Mouse (Mus musculus): Measurements from ENCODE around the gene Tmem88.

Gene Tmem88

DNA sequence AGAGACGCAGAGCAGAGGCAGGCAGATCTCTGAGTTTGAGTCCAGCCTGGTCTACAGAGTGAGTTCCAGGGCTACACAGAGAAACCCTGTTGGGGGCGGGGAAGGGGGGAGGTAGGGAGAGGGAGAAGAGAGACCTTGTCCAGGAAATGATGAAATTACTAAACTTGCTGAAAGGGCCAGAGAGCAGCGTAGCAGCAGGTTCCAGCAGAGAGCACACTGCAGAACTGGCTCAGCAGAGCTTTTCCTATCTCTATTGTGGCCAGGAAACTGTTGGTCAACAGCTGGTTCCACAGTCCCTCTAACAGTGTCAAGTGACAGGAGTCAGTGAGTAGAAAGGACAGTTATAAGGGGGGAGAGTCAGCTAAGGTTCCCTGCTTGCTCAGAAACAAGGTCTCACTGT, 18.4 kb downstream of the Tmem88 start:
- no peak for DNase-seq

DNA sequence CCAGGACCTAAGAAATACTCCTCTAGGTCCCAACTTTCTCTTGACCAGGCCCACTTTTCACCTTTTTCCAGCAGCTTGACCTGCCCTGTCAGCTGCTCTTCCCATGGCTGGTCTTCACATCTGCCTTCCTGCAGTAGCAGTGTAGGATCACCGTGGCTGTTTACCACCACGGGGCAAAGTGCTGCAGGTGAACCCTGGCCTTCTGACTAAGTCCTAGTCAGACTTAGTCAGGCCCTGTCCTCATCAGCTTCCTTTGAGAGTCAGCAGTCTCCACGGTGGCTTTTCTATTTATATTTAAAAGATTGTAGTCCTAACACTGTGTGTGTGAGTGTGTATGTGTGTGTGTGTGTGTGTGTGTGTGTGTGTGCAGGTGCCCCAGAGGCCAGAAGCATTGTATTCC, 20.3 kb downstream of the Tmem88 start:
- DNase-seq, result no peak

DNA sequence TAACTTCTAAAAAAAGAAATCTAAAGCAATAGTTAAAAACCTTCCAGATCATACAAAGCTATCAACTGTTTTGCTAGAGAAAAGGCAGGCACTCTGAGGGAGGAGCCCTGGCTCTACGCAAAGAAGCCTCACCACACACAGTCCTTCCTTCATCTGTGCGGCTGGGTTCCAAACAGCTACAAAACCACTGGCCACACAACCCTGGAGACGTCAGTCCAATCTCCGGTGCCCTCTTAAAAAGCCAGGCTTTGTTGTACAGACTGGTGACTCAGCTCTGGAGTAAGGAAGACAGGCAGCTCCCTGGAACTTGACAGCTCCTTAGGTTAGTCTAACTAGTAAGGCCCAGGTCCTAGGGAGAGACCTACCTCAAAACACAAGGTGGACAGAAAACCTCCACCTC, 22.4 kb downstream of the Tmem88 start:
- DNase-seq, result no peak

DNA sequence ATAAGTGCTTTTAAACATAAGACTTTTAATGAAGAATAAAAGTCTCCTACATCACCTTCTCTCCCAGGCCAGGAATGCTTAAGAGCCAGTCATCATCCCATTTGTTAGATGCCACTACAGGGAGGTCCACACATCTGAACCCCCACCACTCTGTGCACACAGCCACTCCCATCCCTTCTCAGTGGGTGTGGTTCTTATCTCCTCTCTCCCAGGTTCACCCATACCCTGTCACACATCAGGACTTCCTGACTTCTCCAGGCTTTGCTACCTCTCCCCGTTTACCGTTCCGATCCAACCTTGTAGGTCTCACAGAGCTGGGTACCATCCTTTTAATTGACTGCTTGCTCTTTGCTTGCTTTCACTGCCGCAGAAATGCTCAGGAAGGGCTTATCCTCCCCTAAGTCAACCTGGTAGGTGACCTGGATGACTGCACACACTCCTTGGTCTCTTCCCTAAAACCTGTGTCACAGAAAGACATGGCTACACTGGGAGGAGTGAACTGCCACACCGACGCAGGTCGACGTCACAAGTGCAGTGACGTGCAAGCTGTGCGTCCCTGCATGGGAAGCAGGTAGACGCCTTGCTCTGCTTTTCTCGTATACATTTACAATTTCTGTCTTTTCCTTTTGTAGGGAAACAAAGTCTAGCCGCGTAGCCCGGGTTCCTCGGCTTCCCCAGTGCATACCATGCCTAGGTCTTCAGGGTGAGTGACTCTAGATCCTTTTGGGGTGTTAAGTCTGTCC, 24.6 kb downstream of the Tmem88 start:
- peak; percentile 80 for DNase-seq

DNA sequence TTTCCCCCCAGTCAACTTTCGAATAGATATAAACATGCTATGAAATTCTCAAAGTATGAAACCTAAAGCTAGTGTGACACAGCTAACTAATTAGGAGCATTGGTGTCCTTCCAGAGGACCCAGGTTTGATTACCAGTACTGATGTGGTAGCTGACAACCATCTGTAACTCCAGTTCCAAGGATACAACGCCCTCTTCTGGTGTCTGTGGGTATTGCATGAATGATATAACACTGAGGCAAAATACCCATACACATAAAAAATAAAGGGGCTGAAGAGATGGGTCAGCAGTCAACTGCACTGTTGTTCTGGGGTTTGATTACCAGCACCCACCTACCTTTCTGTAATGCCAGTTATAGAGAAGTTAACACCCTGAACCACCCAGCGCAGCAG, 25.3 kb downstream of the Tmem88 start:
- DNase-seq, result peak; percentile 49

GRCm38 (mm10) chr11:69372056-69372779, 25.8 kb downstream of the Tmem88 start:
- DNase-seq, result peak; percentile 54

DNA sequence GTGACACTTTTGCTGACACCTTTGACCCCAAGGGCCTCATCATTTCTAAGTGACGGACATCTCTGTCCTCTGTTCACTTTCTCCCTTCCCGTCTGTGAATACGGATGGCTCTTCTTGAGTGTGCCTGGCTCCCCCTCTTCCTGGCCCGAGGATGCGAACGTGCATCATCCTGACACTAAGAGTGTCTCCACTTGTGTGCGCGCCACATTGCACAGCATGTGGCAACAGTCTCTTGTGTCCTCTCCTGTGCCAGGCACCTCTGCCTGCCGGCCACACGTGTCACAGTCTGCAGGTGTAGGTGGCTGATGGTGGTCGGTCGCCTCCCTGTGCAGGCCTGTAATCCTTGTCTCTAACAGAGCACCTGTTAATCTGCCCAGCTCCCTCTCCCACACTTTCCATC, 26.4 kb downstream of the Tmem88 start:
- no peak for DNase-seq

- DNase-seq, result no peak
Measured at GRCm38 (mm10) chr11:69370817-69371215, 27.2 kb downstream of the Tmem88 start.

GRCm38 (mm10) chr11:69369990-69370816, 27.8 kb downstream of the Tmem88 start:
- DNase-seq, result no peak

DNA sequence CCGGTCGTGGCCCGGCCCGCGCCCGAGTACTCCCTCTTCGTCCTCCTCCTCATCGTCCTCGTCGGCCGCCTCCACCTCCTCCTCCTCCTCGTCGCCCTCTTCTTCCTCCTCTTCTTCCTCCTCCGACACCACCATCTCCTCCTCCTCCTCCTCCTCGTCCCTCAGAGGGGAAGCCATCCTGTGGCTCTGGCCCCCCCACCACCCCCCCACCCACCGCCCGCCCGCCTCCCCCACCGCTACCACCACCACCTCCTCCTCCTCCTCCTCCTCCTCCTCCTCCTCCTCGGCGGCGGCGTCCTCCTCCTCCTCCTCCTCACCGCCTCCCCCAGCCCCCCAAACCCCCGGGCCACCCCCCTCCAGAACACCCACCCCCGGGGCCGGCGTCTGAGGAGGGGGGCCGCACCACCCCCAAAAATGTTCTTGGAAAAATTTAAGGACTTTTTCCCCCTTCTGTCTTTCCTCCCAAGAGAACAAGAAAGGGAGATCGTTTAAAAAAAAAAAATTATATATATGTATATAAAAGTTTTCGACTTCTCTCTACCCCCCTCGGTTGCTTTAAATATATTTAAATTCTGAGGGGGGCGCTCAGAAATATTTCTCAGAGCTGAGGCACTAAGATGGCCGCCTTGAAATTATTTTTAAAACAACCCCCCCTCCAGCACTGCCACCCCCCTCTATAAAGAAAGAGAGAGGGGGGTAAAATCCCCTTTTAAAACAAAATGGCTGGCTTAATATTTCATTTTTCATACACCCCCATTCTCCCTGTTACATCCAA, 28.6 kb downstream of the Tmem88 start, which contains the start of gene Chd3:
Chd3 (minus strand) TSS at position 192 of the 775 bp plus-strand sequence.
- DNase-seq, result peak; percentile 29

- DNase-seq, result peak; percentile 58
Measured at GRCm38 (mm10) chr11:69368356-69369214, 29.4 kb downstream of the Tmem88 start.

DNA sequence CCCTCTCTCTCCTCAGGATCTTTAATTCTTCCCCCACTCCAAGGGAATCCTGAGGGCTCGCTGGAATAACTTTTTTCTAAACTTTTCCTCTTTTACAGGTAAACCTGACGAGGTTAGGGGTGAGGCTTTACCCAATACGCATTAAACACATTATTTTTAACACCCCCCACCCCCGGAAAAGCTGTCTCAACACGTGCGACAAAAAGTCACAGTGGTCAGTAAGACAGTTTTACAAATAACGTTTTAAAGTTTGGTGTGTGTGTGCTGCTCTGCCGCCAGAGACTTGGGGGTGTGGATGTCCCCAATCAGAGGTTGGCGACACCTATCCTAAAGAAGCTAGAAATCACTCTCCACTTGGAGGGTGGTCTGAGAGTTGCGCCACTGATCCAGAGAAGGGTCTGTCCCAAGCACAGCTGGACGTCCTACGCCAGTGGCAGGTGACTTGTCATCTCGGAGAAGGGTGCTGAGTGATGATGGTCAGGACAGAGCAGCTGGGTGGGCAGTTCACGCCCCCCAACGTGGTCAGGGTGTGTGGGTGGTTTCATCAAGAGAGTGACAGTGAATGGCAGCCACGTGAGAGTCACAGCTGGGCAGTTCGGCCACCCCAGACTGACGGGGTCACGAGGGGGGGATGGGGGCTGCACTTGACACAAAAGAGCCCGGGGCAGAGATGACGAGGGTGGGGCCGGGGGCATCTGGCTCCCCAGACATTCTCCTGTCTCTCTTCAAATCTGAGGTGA, 30.2 kb downstream of the Tmem88 start:
- peak; percentile 25 for DNase-seq

- no peak for DNase-seq
Measured at GRCm38 (mm10) chr11:69366855-69367615, 31.0 kb downstream of the Tmem88 start.

DNA sequence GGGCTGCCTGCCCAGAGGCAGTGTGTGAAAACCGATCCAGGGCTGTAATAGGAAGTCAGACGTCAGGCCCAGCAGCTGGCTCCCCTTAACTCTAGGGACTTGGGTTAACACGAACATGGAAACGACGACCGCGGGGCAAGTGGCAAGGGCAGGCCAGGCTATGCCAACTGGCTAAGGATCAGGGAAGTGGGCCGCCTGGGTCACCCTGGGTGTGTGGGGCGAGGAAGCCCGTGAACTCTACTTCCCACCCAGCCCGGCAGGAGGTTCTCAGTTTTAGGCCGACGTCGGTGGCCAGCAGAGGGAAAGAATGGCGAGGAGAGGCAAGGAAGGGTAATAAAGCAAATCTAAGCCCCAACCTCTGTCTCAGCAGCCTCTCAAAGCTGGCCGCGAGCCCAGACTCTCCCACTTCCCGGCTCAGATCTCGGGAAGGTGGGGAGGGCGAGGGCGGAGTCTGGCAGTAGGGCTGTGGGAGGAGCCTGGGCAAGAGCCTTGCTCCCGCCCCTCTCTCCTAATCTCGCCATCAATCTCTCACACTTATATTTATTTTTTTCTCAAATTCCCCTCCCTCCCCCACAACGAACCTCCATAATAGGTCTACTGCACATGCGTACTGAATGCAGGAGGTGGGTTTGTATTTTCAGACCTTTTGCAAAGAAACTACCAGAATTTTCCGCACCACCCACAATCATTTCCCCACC, 31.7 kb downstream of the Tmem88 start:
- DNase-seq, result peak; percentile 89

DNA sequence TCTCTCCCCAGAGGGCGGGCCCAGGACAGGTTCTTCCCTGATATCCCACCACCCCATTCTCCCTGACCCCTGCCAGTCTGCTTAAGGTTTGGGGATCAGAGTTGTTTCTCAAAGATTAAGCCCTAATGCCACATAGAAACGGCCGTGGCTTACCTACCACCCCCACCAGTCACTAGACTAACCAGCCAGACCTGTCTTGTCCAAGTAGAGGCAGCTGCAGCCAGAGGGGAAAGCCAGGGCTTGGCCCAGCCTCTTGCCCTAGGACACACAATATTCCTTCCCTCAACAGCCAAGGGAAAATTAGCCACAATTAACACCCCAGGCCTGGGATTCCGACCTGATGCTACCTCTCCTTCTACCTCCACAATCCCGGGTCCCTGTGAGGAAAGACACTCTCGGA, 32.3 kb downstream of the Tmem88 start:
- DNase-seq, result no peak

DNA sequence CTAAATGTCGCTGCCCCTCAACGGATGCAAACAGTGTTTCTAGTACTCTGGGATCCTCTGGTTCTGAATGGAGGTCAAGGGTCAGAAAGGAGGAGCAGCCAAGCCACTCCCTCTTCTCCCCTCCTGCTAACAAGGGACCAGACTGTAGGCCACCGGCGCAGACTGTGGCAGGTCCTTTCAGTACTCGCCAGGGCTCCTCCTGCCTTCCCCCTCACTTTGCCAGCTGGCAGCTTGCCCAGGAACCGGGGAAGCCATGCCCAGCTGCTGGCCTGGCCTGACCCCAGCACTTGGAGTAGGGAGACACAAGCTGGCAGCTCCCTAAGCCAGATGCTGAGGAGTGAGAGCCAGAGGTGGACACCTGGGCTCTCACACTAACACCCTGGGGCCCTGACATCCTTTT, 33.1 kb downstream of the Tmem88 start:
- peak; percentile 63 for DNase-seq

GRCm38 (mm10) chr11:69364376-69364775, 33.7 kb downstream of the Tmem88 start:
- no peak for DNase-seq

- DNase-seq, result no peak
Measured at GRCm38 (mm10) chr11:69362479-69362878, 35.6 kb downstream of the Tmem88 start.

DNA sequence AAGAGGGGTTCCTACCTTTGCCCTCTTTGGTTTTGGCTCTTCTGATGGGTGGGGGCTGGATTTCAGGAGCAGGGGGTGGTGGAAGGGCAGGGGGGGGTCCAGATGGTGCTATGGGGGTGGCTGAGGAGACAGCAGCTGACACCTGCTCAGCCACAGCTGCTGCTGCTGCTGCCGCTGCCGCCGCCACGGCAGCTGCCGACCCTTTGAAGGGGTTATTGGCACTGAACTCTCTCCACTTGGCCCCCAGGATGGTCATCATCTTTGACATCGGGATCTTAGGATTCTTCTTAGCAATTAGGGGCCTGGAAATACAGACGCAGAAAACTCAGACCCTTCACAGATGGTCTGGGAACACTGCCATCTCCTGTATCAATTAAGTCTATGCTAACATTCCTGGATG, 36.0 kb downstream of the Tmem88 start:
- DNase-seq, result no peak

Data from liver (tissue).